Mouse (Mus musculus) CD4-positive, CD25-positive, alpha-beta regulatory T cell (primary cell): ENCODE results near the gene Sowahb. TPM values are rescaled to one million over a fixed set of nuclear protein-coding genes. Genes with fewer than 3 reads are reported as not detected.

Experiments
- polyA plus RNA-seq: library from polyadenylated mRNA; unstranded; fragments of 100-300 nt; shearing (Covaris generic); gene quantifications from one replicate; pipeline ENCODE4 v1.2.1, GENCODE M21; 2017

Sowahb gene
- not detected for polyA plus RNA-seq

DNA sequence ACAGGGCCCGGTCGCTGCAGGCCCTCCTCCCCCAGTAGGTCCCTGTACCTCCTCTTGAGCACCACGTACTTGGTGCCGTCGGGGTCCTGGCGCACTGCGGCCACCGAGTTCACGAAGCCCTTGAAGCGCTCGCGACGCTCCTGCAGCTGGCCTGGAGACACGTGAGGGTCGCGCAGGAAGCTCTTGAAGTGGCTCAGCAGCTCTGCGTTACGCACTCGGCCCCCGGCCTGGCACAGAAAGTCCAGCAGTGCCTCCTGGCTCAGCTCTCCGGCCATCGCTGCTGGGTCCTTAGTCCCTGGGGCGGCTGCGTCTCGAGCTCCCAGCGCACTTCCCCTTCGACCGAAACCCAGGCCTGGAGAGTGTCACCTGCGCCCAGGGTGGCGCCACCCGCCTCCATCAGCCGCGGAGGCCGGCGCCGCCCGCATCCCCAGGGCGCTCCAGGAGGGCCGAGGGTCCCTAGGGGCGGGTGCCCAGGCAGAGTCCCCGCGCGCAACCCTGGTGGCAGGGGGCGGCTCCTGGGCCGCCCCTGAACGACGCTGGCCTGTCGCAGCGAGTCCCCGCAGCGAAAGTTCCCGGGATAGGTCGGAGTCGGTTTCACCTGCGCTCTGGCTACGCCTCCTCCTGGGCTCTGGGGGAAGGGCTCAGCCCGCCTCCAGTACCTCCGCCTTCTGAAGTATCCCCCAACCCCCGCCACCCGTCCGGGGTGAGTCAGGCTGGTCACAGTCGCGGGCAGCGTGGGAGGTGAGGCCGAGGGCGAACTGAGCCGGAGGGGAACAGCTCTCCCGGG lies at the start of gene Sowahb:
Gene Sowahb (minus strand): TSS at position 439 of the 787 bp plus-strand sequence.

DNA sequence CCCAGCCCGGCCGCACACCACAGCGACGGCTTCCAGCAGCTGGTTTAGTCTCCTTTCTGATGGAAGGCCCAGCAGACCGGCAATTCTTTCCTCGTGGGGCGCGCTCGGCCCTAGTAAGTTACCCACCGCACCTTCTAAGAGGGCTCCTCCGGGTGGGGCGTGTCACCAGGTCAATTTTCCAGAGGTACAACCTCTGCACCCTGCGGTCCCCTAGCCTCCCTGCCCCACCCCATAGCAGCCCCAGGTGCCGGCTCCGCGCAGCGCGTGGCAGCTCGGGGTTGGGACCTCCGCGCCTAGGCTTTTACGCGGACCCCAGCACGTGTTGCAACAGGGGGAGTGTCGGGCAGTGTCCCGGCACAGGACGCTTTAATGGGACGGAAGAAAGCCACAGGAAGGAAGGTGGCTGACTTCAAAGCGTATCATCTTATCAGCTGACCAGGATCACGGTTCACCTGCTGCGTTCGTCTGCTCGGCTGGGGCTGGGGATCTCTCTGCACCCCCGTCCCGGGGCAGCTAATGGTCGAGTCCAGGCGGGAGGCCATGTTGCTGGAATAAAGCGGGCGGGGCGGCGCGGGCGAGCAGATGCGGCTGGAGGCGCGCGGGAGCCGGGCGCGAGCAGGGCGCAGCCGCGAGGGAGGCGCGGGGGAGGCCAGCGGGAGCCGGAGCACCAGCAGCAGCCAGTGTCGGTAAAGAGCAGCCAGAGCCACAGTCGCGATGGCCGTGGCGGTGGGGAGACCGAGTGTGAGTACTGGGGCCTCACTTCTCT lies 48.2 kb upstream of the Sowahb start, which contains the start of gene Sept11:
Gene Sept11 (plus strand): TSS at position 581 of the 766 bp plus-strand sequence.

Other genes with a start within 250 kb of the Sowahb start
- gene Sept11, start 48.4 kb upstream of the Sowahb start, polyA plus RNA-seq = 53.1 TPM
- 184 TPM for gene Ccni, start 161.5 kb upstream of the Sowahb start, polyA plus RNA-seq
- gene 2010109A12Rik, start 161.5 kb upstream of the Sowahb start, polyA plus RNA-seq = 2.2 TPM
- 110 TPM for gene Ccng2, start 222.2 kb upstream of the Sowahb start, polyA plus RNA-seq